Comparison of ENCODE assay signal across 13 mouse cellular contexts in genomic region chr8:123999568-123999967, GRCm38 (mm10). TPM values are rescaled to one million over a fixed set of nuclear protein-coding genes. Genes with fewer than 3 reads are reported as not detected.
DNase-seq lines count a peak whose midpoint lies in the region; ATAC-seq lines count a peak whose summit lies in the region.
"Had no signal": no experiment of that assay in that cellular context is flagged by ENCODE, and none has a peak within 500 bp of the region (broad histone marks: within the 10 kb centered on the region; RNA-seq: fewer than 3 reads in every experiment).

No protein-coding gene starts in this region.

- peak; percentile 51 for DNase-seq in gastrocnemius, adult 18-20 months (ENCODE audit: low spot score)
- no peak for DNase-seq in gastrocnemius, postnatal 4 days (ENCODE audit: low spot score in 2 of 2)
- DNase-seq in 3T3-L1 (ENCODE audit: low read depth, low spot score) = peak; percentile 61
- peak; percentile 52 for DNase-seq in adrenal gland, postnatal 25 days
- DNase-seq in heart, postnatal 10 days = peak; percentile 60 to 63
- DNase-seq in urinary bladder, adult 2 months (ENCODE audit: low spot score) = no peak
- DNase-seq in right cerebral cortex, postnatal 25 days = no peak
- DNase-seq: cerebellum, adult 11-12 months; embryo, embryonic 11 days; liver; spleen, adult 18-20 months had no signal

- intact Hi-C loops in heart, postnatal 10 days (cut with DNase I) = no loop called here

- no peak for ATAC-seq in activated CD4-positive, CD25-positive, alpha-beta regulatory T cell, adult 4 months
- ATAC-seq: intestine, postnatal 0 days had no signal

RNA-seq across cellular contexts. Expression of gene Abcb10, which starts 16.6 kb away (rescaled TPM):
- 10 to 100 TPM; 16.5 to 17.5 TPM for total RNA-seq in gastrocnemius, adult 18-20 months (2021)
- total RNA-seq in gastrocnemius, postnatal 4 days (2021) = 10 to 100 TPM; 14.0 to 15.5 TPM
- 10.4 and 14.3 TPM in 2 replicates for total RNA-seq in adrenal gland, postnatal 25 days (2021)
- 10 to 100 TPM; 39.6 to 45.6 TPM for total RNA-seq in heart, postnatal 10 days (2021)
- polyA plus RNA-seq in urinary bladder, adult 2 months (2012; rRNA removed) = 13.7 and 13.9 TPM in 2 replicates
- 1 to 10 TPM in 1 of 2 experiments, under 1 TPM in 1; 0.69 to 2.0 TPM for polyA plus RNA-seq in activated CD4-positive, CD25-positive, alpha-beta regulatory T cell, adult 4 months (2017; shearing (Covaris generic))

RNA-seq across cellular contexts. Expression of gene Taf5l, which starts 21.6 kb away (rescaled TPM):
- total RNA-seq in gastrocnemius, adult 18-20 months (2021) = 10 to 100 TPM; 11.9 to 13.8 TPM
- 10 to 100 TPM; 17.5 to 21.9 TPM for total RNA-seq in gastrocnemius, postnatal 4 days (2021)
- total RNA-seq in adrenal gland, postnatal 25 days (2021) = 19.7 and 19.8 TPM in 2 replicates
- total RNA-seq in heart, postnatal 10 days (2021) = 10 to 100 TPM; 22.0 to 24.9 TPM
- 26.4 and 31.1 TPM in 2 replicates for polyA plus RNA-seq in urinary bladder, adult 2 months (2012; rRNA removed)
- polyA plus RNA-seq in activated CD4-positive, CD25-positive, alpha-beta regulatory T cell, adult 4 months (2017; shearing (Covaris generic)) = 10 to 100 TPM; 12.0 to 13.7 TPM

RNA-seq across cellular contexts. Expression of gene Urb2, which starts 21.7 kb away (rescaled TPM):
- 1 to 10 TPM; 5.3 to 6.3 TPM for total RNA-seq in gastrocnemius, adult 18-20 months (2021)
- 10 to 100 TPM in 1 of 2 experiments, 1 to 10 TPM in 1; 9.8 to 10.5 TPM for total RNA-seq in gastrocnemius, postnatal 4 days (2021)
- 11.3 and 11.5 TPM in 2 replicates for total RNA-seq in adrenal gland, postnatal 25 days (2021)
- 1 to 10 TPM; 7.0 to 8.6 TPM for total RNA-seq in heart, postnatal 10 days (2021)
- 6.4 and 6.7 TPM in 2 replicates for polyA plus RNA-seq in urinary bladder, adult 2 months (2012; rRNA removed)
- polyA plus RNA-seq in activated CD4-positive, CD25-positive, alpha-beta regulatory T cell, adult 4 months (2017; shearing (Covaris generic)) = 1 to 10 TPM; 4.4 to 5.7 TPM

RNA-seq across cellular contexts. Expression of gene Nup133, which starts 50.5 kb away (rescaled TPM):
- 10 to 100 TPM in 1 of 2 experiments, 1 to 10 TPM in 1; 9.8 to 10.4 TPM for total RNA-seq in gastrocnemius, adult 18-20 months (2021)
- total RNA-seq in gastrocnemius, postnatal 4 days (2021) = 10 to 100 TPM; 17.1 to 19.7 TPM
- 18.8 and 22.0 TPM in 2 replicates for total RNA-seq in adrenal gland, postnatal 25 days (2021)
- total RNA-seq in heart, postnatal 10 days (2021) = 10 to 100 TPM; 14.5 to 14.6 TPM
- 11.1 and 11.3 TPM in 2 replicates for polyA plus RNA-seq in urinary bladder, adult 2 months (2012; rRNA removed)
- 10 to 100 TPM in 1 of 2 experiments, 1 to 10 TPM in 1; 6.4 to 10.2 TPM for polyA plus RNA-seq in activated CD4-positive, CD25-positive, alpha-beta regulatory T cell, adult 4 months (2017; shearing (Covaris generic))

Comparison
In these comparisons a context has a peak if more than half of its experiments do, and no peak if none do; other contexts are left out.
1. DNase-seq: peak in gastrocnemius, adult 18-20 months (single experiment), 3T3-L1 (single experiment), adrenal gland, postnatal 25 days (single experiment) and heart, postnatal 10 days (2 of 2); none in gastrocnemius, postnatal 4 days (0 of 2), urinary bladder, adult 2 months (single experiment) and right cerebral cortex, postnatal 25 days (single experiment).